Mouse (Mus musculus) forebrain, embryonic 16.5 days (tissue): ENCODE data around the gene 4930502E18Rik. TPM values are rescaled to one million over a fixed set of nuclear protein-coding genes. Genes with fewer than 3 reads are reported as not detected.

Experiments
- ATAC-seq: fragments of 200-750 bp; cut with Nextera tagmentation; 2 replicates; pipeline ENCODE4 v1.8.0; 2017; ENCODE audit warnings: mild to moderate bottlenecking, moderate library complexity
- H3K27ac ChIP-seq: fragments of 300-500 bp; sonication (generic); 2 replicates; pipeline ENCODE4 v1.5.1; 2014; ENCODE audit warnings: low read length, control low read depth
- H3K27me3 ChIP-seq: fragments of 300-500 bp; sonication (generic); replicated peaks from 2 replicates; pipeline ENCODE4 v1.6.1; 2014; ENCODE audit warnings: low read length; ENCODE audit not compliant: control insufficient read depth, insufficient read depth
- H3K36me3 ChIP-seq: fragments of 300-500 bp; sonication (generic); 2 replicates; pipeline ENCODE4 v1.6.1; 2014; ENCODE audit not compliant: control insufficient read depth, insufficient read depth
- H3K4me1 ChIP-seq: fragments of 300-500 bp; sonication (generic); replicated peaks from 2 replicates; pipeline ENCODE4 v1.6.1; 2014; ENCODE audit warnings: low read length; ENCODE audit not compliant: control insufficient read depth, insufficient read depth
- H3K4me2 ChIP-seq: fragments of 300-500 bp; sonication (generic); 2 replicates; pipeline ENCODE4 v1.6.1; 2014; ENCODE audit warnings: mild to moderate bottlenecking, low read length, control low read depth
- H3K4me3 ChIP-seq: fragments of 300-500 bp; sonication (generic); replicated peaks from 2 replicates; pipeline ENCODE4 v1.5.1; 2014; ENCODE audit warnings: mild to moderate bottlenecking, low read length, control low read depth
- H3K9ac ChIP-seq: fragments of 300-500 bp; sonication (generic); replicated peaks from 2 replicates; pipeline ENCODE4 v1.6.1; 2014; ENCODE audit warnings: low read depth, low read length, control low read depth
- H3K9me3 ChIP-seq: fragments of 300-500 bp; sonication (generic); 2 replicates; pipeline ENCODE4 v1.6.1; 2016; ENCODE audit warnings: low read length; ENCODE audit not compliant: control insufficient read depth
- WGBS: fragments of 180-500 bp; shearing (Covaris S2); extraction: QIAGEN DNeasy Blood & Tissue Kit; methylation state at CpG from one replicate; pipeline ENCODE4 v1.1.7; 2014; 5-methylcytosine and 5-hydroxymethylcytosine counted together
- polyA plus RNA-seq: library from polyadenylated mRNA; unstranded; fragments of >200 nt; fragmentation: Nextera tagmentation; extraction: Ambion mirVana; gene quantifications from 2 replicates; pipeline ENCODE4 v1.2.1, GENCODE M21; 2015

The 4930502E18Rik gene
- polyA plus RNA-seq, 1 experiment from 2014 or later = not detected

- H3K4me2 ChIP-seq = peak overlapping the region; percentile 63
- H3K4me3 ChIP-seq = peak overlapping the region; percentile 40
- H3K9me3 ChIP-seq = no peaks in the 10 kb centered on the region
- peak overlapping the region; percentile 50 for H3K9ac ChIP-seq
- 44% methylated on average over 2 of the region's 2 CpGs for WGBS
- H3K36me3 ChIP-seq = no peaks in the 10 kb centered on the region
- no peaks in the 10 kb centered on the region; the same call in 1 of the 2 replicates for H3K4me1 ChIP-seq
- H3K27me3 ChIP-seq = no peaks in the 10 kb centered on the region
- H3K27ac ChIP-seq = no peak overlapping the region
- no peak; the same call in 1 of the 2 replicates for ATAC-seq
These were observed 8.7 kb upstream of the 4930502E18Rik start for GRCm38 (mm10) chrX:53715942-53716322.

DNA sequence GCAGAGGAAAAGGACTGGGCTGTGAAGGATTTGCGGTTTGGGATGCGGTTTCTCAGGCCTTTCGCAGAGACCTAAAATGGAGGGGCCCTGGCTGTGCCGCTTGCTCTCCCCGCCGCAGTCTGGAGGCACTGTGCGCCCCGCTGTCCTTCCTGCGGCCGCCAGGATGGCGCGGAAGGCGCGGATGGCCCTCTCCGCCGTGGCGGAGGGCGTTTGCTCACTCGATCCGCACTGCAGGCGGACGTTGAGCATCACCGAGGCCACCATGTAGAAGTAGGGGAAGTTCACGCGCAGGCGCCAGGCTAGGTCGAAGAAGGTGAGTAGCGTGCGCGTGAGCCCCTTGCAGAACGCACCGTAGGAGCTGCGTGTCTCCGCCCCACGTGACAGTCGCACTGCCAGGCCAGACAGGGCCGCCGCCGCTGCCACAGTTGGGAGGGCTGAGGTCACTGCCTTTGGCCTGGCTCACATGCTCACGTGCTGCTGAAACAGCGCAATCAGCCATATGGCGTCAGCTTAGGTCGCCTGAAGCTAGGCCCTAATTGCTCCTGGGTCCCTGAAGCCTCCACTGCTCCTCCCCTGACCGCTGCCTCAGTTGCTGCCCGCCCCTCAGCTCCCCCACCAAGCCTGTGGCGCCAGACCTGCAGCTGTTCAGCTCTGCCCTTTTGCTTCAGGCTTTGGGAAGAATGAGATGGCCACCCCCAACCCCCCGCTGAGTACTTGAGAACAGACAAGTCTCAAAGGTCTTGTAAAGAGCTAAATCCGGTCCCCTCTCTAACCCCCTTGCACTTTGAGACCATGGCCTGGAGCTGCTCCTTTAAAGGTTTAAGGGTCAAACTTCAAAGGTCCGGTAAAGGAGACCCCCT, 8.1 kb upstream of the 4930502E18Rik start:
- Histone ChIP-seq H3K9me3 (no peaks in the 10 kb centered on the region), H3K4me3 (peak overlapping the region; percentile 40), H3K4me1 (no peaks in the 10 kb centered on the region; the same call in 1 of the 2 replicates), H3K9ac (peak overlapping the region; percentile 50), H3K4me2 (peak overlapping the region; percentile 63), H3K36me3 (no peaks in the 10 kb centered on the region), H3K27ac (no peak overlapping the region), H3K27me3 (no peaks in the 10 kb centered on the region)
- ATAC-seq = peak; percentile 92
- WGBS = 23% methylated on average over 47 of the region's 49 CpGs

DNA sequence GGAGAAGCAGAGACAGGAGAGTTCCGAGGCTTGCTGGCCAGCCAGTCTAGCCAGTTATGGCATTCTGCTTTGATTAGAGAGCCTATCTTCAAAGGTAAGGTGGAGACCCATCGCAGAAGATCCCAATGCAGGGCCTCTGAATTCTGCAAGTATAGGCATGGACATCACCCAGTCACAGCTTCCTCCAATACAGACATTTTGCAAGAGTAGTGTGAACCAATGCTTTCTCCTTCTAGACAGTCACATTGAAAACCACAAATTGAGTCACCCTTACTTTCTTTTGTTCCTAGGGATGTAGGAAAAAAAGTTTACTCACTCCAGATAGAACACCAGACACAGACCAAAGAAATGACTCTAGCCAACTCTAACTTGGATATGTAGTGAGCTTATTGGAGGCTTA, 4.3 kb downstream of the 4930502E18Rik start:
- WGBS = 90% methylated on average over 2 of the region's 2 CpGs
- no peaks in the 10 kb centered on the region for H3K27me3 ChIP-seq

DNA sequence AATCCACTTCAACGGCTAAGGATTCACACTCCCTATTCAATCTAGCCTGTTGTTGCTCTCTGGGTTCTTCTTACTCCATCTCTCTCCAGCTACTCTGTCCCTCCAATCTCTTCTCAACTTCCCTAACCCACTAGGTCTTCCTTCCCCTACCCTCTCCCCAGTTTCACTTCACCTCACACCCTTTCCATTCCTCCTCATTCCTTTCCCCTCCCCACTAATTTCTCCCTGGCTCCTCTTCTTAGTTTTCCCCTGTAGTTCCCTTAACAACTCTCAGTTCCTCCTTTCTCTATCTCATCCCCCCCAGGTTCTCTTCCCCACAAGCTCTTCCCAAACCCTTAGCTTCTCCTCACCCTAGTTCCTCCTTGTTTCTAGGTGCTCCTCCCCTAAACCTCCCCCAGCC, 28.2 kb downstream of the 4930502E18Rik start:
- H3K27ac ChIP-seq = no peak overlapping the region
- no peak overlapping the region for H3K9ac ChIP-seq
- H3K9me3 ChIP-seq = peaks cover 3% of the 10 kb centered on the region; the same call in 1 of the 2 replicates
- no peak for ATAC-seq
- H3K27me3 ChIP-seq = no peaks in the 10 kb centered on the region
- no peak overlapping the region for H3K4me2 ChIP-seq
- WGBS = 82% methylated on average over 1 of the region's 1 CpGs
- H3K4me1 ChIP-seq = no peaks in the 10 kb centered on the region
- no peaks in the 10 kb centered on the region for H3K36me3 ChIP-seq
- no peak overlapping the region for H3K4me3 ChIP-seq

More for the DNA sequence above, 4.3 kb downstream of the 4930502E18Rik start:
- Histone ChIP-seq H3K4me2 (no peak overlapping the region), H3K9ac (no peak overlapping the region), H3K4me1 (no peaks in the 10 kb centered on the region), H3K36me3 (no peaks in the 10 kb centered on the region), H3K4me3 (no peak overlapping the region), H3K27ac (no peak overlapping the region), H3K9me3 (no peaks in the 10 kb centered on the region)
- ATAC-seq = no peak

DNA sequence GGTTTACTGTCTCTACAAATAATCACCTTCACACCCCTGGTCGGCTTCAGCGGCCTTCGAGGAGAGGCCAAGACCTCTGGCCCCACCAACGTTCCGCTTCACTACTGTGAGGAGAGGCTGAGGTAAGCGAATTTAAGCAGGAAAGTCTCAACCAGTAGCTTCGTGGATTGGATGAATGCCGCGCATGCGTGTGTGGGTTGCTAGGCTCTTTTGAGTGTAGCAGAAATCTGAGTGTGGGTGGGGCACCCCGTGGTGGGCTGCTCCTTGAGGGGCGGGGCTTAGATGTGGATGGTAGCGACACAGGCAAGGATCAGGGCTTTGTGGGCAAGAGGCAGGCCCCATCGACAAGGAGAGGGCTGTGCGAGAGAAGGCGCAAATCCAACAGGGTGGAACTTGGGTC, 33.1 kb downstream of the 4930502E18Rik start, which contains the start of gene 1700013H16Rik:
Gene 1700013H16Rik (minus strand): TSS at position 96 of the 400 bp plus-strand sequence.
- no peaks in the 10 kb centered on the region for H3K36me3 ChIP-seq
- ATAC-seq = no peak
- H3K27ac ChIP-seq = no peak within 1 kb of the TSS
- H3K4me2 ChIP-seq = no peak within 1 kb of the TSS
- 95% methylated on average over 16 of the region's 16 CpGs for WGBS
- no peak within 1 kb of the TSS for H3K4me3 ChIP-seq
- H3K9ac ChIP-seq = no peak within 1 kb of the TSS
- peaks cover 4% of the 10 kb centered on the region; the same call in 1 of the 2 replicates for H3K9me3 ChIP-seq
- H3K4me1 ChIP-seq = no peaks in the 10 kb centered on the region
- no peaks in the 10 kb centered on the region for H3K27me3 ChIP-seq

- no peaks in the 10 kb centered on the region for H3K27me3 ChIP-seq
- no peaks in the 10 kb centered on the region for H3K9me3 ChIP-seq
- no peak within 1 kb of the TSS for H3K27ac ChIP-seq
- no peak for ATAC-seq
- WGBS = 90% methylated on average over 12 of the region's 12 CpGs
- H3K36me3 ChIP-seq = no peaks in the 10 kb centered on the region
- no peak within 1 kb of the TSS for H3K9ac ChIP-seq
- no peak within 1 kb of the TSS for H3K4me2 ChIP-seq
- H3K4me1 ChIP-seq = no peaks in the 10 kb centered on the region
- H3K4me3 ChIP-seq = no peak within 1 kb of the TSS
These were observed 51.6 kb downstream of the 4930502E18Rik start, which contains the start of gene Zfp36l3 for GRCm38 (mm10) chrX:53776276-53776675. Gene Zfp36l3, minus strand, starts transcription at chrX:53776394.

Other genes with a start within 250 kb of the 4930502E18Rik start
- 87.0 and 116 TPM in 2 replicates for gene Rtl8c, start 116.8 kb upstream of the 4930502E18Rik start, polyA plus RNA-seq
- not detected in 2 replicates for gene Gm14597, start 115.8 kb upstream of the 4930502E18Rik start, polyA plus RNA-seq
- gene Rtl8a, start 81.1 kb upstream of the 4930502E18Rik start, polyA plus RNA-seq = 146 and 154 TPM in 2 replicates
- 112 and 119 TPM in 2 replicates for gene Rtl8b, start 54.4 kb upstream of the 4930502E18Rik start, polyA plus RNA-seq
- gene 1700013H16Rik, start 33.0 kb downstream of the 4930502E18Rik start, polyA plus RNA-seq = not detected in 2 replicates
- gene Zfp36l3, start 51.6 kb downstream of the 4930502E18Rik start, polyA plus RNA-seq = not detected in 2 replicates
- gene Xlr, start 72.9 kb downstream of the 4930502E18Rik start, polyA plus RNA-seq = 0.65 and 0.67 TPM in 2 replicates